Mouse (Mus musculus) heart, adult 9 months (tissue): ENCODE data around the gene Rasgrp4.
A peak's percentile ranks its signal among the peaks of the same experiment; 100 is the strongest.
"Not testable (repeated sequence)": the region's sequence is repeated elsewhere in the genome, so short reads cannot be mapped to it uniquely, and the experiment has no call there.

ENCODE experiments used
- DNase-seq, 2 experiments: peaks; one replicate each; pipeline ENCODE4 v3.0.0; 2022; ENCODE audit warnings: low spot score in 2 of 2

The Rasgrp4 gene

DNA sequence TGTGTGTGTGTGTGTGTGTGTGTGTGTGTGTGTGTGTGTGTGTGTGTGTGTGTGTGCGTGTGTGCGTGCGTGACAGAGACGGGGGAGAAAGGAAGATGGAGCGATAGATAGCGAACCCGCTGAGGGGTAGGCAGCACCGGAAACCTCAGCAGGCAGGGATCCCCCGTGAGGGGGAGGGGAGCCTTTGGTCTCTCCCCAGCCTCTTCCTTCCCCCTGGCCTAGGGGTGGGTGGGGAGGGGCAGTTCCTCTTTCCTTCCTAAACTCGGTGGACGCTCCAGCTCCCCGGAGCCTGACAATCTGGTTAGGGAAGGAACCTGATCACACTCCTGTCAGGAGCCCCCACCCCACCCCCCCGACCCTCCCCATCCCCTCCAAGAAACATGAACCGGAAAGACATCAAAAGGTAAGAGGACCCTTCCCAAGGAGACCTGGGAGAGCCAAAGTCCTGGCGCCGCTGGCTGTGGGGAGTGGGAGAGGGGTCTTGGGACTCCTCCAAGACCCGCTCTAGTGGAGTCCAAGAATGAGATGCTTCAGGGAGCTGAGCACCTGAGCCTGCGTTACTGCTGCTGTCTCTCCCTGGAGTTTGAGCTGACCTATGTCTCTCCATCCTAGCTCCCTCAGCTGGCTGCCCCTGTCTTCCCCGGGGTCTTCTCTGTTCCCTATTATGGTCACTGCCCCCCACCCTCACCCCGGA, at the start of gene Rasgrp4:
Gene Rasgrp4, plus strand, starts transcription at position 159 of the 694 bp plus-strand sequence.
- DNase-seq, result peak in 1 of 2 experiments; percentile 39

DNA sequence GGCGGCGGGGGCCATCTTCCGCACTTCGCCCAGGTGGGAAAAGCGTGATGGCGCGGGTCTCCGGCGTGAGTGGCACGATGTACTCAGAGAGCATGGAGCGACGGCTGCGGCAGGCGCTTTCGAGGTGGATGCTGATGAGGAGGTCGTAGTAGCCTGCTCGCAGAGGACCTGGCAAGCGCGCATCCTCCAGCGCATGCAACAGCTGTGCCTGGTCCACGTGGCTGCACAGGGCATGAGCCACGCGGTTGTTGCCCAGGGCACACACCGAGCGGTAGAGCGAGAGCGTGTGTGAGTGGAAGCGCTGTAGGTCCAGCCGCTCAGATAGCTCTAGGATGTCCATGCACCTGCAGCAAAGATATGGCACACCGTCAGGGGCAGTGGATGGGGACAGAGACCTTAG, 48.7 kb upstream of the Rasgrp4 start:
- DNase-seq, result no peak

DNA sequence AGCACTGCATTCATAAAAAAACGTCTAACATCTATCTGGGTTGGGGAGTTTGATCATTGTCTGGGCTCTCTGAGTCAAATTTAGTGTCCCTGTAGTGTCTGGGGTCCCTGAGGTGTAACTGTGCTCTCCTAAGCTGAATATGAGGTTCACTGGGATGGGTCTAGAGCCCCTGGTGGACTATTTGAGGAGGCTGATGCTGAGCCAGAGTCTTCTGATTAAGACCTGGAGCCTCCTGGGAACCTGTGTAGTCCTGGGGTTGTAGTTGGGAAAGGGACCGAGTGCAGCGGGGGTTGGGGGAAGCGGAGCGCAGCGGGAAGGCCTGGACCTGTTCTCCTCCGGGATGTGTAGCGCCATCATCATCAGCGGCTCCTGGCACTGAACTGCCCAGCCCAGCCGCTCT, 47.7 kb upstream of the Rasgrp4 start:
- DNase-seq, result no peak

DNA sequence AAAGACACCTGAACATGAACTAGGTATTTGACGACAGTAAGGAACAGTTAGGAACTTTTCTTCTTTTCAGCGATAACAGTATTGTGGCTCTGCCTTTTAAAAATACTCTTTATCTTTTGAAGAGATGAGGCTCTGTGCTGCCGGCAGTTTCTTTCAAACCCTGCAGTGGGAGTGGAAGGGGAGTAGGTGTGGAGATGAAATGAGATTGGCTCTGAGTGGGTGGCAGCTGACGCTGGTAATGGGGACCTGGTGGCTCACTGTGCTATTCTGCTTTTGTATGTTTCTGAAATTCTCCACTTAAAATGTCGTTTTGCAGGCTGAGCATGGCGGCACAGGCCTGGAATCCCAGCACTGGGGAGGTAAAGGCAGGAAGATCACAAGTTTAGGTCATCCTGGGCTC, 45.8 kb upstream of the Rasgrp4 start:
- no peak for DNase-seq

DNA sequence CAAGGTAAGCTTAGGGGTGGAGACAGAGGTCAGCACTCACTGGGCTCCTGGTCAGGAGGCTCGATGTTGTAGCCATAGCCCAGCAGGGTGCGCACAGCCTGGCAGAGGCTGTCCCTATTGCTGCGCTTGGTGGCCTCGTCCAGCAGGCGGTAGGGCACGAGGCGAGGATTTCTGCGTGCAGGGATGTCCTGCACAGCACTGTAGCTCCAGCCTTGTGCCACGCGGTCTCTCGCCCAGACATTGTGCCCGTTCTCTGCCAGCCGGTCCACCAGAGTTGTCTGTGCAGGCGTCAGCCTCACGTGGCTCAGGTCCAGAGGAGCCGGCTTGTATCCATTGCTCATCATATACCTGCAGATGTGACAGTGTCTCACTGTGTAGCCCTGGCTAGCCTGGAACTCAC, 37.5 kb upstream of the Rasgrp4 start:
- no peak for DNase-seq

DNA sequence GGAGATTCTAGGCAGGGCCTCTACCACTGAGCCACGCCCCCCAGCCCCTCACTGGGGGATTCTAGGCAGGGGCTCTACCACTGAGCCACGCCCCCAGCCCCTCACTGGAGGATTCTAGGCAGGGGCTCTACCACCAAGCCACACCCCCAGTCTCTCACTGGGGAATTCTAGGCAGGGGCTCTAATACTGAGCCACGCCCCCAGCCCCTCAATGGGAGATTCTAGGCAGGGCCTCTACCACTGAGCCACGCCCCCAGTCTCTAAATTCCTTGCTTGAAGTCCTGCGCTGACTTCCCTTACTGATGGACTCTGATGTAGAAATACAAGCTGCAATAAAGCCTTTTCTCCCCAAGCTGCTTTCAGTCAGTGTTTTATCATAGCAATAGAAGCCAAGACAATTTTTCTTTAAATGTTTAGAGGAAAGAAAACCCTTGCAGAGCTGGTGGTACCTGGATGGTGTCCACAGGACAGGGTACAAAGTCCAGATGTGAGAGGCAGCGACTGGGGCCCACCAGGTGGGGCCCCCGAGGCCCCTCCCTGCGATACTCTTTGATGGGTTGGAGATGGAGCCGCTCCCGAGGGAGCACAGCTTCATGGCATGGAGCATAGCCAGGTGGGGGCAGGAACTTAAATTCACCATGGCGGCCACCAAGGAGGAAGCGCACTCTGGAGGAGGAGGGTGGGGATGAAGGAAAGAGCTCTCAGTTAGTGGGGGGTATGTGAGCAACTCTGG, 33.2 kb upstream of the Rasgrp4 start:
- no peak for DNase-seq

DNA sequence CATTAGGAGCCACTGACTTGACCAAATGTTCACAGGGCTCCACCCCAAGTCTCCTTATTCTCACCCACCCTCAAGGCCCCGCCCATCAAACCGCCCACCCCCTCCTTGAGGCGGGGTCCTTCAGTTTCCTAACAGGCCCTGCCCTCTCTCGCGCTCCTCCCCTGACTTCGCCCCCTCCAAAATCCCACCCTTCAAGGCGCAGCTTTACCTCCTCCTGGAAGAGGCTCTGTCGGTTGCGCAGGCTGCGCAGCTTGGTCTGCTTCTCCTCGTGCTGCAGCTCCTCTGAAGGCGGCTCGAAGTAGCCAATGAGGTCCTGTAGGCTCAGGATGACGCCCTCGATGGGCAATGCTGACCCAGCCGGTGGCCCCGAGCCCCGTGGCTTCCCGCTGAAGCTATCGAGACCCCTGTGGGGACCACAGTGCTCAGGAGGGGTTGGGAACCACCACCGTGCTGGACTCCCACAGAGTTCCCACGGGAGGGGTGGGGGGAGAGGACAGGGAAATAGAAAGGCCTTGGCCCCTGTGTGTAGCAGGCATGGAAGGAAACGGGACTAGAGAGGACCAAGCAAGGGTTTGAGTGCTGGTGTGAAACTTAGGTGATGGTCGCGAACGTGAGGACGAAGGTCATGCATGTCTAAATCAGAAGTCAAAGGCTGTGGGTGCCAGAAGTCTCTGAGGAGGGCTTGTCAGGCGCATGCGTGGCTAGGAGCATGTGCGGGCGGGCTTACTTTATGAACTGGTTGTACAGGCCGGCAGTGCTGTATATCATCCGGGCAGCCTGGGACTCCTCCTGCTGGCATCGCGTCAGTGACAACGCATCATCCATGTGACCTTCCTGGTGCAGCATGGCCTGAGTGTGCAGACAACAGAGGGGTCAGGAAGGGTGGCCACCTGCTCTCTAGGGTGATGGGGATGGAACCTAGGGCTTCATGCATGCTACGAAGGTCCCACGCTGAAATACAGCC, 25.4 kb upstream of the Rasgrp4 start:
- peak; percentile 31 to 39 for DNase-seq

DNA sequence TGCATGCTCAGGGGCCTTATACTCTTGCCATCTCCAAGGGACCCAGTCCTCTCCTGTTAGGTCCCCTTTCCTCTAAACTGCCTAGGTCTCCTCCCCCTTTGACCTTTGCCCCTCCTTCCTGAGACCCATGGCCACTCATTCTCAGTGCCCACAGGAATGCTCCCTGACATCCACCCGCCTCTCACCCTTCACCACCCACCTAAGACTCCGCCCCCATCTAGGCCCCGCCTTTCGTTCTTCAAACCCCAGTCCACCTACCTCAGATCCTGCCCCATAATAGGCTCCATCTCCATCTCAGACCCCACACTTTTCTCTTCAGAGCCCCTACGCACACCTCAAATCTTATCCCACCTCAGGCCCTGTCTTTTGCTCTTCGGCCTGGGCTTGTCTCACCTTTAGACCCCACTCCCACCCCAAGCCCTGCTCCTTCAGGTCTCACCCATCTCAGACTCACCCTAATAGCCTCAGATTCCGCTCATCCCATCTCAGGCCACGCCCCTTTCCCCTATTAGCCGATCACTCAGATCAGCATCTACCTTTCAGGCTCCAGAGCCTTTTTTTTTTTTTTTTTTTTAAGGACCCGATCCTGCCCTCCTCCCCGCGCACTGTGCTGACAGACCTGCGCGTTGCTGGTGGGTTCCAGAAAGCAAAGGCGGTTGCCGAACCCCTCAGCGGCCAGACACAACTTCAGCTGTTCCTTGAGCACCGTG, 16.4 kb upstream of the Rasgrp4 start:
- DNase-seq, result no peak

DNA sequence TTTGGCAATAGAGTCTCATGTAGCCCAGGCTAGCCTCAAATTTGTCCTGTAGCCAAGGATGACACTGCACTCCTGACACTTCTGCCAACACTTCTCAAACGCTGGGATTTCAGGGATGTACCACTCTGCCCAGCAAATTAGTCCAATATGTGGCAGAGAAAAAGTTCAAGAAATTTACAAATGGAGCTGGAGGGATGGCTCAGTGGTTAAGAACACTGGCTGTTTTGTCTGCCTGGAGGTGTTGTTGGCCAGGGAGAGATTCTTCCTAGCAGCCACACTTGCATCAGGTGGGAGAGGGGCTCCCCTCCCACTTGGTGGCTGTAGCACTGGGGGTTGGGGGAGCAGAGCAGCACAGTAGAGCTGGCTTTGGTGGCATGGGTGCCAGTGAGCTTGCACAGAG, 15.1 kb upstream of the Rasgrp4 start:
- DNase-seq, result no peak

DNA sequence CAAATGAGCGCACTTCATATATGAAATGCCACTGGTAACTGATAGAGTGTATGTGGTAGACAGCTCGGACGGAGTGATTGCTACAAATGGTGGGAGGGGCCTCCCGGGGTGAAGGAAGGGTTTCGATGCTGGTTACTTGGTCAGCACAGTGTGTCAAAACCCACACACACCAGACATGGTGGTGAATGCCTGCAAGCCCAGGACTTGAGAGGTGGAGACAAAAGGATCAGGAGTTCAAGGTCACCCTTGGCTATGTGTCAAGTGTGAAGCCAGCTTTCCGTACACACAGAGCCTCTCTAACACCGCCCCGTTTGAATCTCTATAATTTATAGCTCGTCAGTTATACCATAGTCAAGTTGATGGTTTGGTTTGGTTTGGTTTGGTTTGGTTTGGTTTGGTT, 11.8 kb upstream of the Rasgrp4 start:
- no peak for DNase-seq

DNA sequence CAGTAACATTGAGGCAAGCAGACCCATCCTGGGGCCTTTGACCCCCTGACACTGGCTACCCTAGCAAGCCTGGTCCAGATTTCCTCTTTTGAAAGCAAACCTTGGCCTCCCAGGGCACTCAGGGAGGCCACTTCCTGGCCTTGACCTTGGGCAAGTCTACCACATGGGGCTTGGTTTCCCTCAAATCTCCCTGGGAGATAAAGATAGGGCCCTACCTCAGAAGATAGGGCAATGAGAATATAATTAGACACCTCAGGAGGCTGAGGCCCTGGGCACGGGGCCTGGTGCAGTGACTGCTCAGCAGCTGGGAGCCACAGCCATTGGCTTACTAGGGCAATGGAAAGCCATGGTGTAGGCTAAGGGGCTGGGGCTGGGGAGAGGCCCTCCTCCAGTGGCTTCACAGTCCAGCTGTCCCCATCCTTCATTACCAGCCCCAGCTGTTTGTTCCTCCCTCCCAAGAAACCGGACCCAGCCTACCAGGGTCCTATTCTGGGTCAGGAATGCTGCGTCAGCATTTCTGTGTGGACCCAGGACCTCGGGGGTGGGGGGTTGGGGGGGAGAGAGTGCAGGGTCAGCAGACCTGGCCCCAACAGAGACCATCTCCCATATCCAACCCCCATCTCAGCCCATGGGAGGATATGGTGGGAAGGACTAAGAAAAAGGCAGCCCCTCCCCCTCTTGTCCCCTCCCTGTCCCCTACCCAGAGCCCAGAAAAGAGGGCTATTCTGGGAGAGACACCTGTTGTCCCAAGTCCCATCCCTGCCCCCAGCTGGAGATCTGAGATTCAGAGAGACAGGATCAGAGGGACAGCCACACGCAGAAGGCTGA, 10.9 kb upstream of the Rasgrp4 start:
- no peak for DNase-seq

DNA sequence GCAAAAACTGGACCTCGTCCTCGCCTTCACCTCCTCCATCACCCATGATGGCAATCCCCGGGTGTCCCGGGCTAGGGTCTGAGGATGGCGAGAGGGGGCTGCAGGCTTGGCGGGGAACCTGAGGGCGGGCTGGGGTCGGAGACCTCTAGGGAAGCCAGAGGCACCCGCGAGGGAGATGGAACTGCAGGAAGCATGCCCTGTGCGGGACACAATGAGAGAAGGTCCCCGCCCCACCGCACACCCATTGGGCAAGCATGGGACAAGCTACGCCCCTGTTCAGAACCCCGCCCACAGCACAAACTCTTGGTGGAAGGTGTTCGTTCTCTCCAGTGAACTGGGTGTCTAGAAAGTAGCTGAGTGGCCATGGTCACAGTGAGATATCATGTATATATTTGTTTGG, 9.7 kb upstream of the Rasgrp4 start, which contains the start of gene Ryr1:
Gene Ryr1, minus strand, starts transcription at position 210 of the 400 bp plus-strand sequence.
- no peak for DNase-seq

DNA sequence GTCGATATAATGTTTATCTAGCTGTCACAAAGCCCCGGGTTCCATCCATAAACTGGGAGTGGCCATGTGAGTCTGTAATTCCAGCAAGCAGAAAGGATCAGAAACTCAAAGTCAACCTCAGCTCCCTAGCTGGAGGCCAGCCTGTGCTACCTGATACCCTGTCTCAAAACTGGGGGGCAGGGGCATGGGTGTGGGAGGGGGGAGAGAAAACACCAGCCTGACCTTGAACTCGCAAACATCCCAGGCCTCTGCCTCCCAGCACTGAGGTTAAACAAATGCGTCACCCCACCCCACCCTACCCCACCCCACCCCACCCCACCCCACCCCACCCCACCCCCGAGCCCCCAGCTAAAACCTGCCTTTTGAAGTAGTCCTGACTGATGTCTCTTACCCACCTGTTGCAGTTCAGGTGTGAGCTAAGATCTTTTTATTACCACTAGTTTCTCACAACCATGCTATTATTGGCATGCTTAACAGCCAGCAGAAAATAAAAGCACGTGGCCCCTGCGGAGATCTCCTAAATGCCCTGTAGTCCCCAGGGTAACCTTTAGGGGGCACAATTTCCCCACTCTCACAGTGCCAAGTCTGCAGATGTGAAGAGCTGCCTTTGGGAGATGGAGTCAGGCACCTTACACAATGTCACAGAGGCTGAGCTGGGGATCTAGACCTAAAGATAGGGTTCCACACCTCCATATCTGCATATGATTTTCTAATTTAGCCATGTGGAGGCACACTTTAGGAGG, 8.3 kb upstream of the Rasgrp4 start:
- DNase-seq, result peak; percentile 35 to 47

DNA sequence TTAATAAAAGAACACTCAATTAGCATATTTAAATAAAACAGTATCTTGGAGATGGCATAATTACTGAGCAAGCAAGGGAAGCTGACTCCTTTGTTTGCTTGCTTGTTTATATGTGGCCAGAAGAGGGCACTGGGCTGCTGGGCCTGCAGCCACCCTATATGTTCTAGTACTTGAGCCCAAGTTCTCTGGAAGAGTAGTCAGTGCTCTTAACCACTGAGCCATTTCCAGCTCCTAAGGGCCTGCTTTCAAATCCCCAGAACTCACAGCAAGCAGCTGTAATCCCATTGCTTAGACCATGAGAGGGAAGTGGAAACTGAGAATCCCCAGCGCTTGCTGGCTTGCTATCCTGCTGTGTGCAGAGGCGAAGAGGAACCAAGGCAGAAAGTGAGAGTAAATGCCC, 5.9 kb upstream of the Rasgrp4 start:
- DNase-seq, result no peak

DNA sequence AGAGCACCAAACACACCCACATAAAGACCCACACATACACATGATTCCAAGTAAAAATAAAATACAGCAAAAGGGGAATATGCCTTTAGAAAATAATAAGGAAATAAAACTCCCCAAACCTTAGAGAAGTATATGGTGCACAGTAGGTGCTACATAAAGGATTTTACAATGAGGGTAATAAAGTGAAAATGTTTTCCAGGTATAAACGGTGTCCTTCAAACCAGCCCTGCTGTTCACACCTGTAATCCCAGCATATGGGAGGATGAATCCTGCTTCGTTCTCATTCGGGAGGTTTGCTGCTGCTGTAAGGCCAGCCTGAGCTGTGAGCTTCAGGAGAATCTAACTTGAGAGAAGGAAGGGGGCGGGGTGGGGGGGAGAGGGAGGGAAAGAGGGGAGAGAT, 421 bp upstream of the Rasgrp4 start:
- DNase-seq, result no peak

DNA sequence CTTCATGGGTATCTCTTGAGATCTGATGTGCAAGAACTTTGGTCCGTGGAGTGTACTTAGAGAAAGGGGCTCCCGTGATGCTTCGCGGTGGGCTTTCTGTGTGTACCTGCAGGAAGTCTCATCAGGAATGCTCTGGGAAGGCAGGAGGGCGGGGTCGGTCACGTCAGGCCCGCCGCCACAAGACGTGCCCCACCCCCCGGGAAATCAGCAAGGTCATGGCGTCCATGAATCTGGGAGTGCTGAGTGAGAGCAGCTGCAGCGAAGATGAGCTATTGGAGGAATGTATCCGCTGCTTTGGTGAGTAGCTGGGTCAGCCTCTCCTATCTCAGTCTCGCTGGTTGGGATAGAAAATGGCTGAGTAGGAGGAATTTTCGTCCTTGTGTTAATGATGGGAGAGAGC, 2.8 kb downstream of the Rasgrp4 start:
- no peak for DNase-seq

DNA sequence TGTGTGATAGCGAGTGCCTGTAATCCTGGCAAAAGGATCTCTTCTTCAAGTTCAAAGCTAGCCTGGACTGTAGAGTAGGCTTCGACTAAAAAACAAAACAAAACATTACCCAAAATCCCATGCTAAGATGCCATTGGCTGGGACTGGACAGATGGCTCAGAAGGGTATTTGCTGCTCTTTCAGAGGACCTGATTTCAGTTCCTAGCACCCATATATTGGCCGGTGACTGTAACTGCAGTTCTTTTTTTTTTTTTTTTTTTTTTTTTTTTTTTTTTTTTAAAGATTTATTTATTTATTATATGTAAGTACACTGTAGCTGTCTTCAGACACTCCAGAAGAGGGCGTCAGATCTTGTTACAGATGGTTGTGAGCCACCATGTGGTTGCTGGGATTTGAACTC, 4.6 kb downstream of the Rasgrp4 start:
- not testable (repeated sequence) for DNase-seq

DNA sequence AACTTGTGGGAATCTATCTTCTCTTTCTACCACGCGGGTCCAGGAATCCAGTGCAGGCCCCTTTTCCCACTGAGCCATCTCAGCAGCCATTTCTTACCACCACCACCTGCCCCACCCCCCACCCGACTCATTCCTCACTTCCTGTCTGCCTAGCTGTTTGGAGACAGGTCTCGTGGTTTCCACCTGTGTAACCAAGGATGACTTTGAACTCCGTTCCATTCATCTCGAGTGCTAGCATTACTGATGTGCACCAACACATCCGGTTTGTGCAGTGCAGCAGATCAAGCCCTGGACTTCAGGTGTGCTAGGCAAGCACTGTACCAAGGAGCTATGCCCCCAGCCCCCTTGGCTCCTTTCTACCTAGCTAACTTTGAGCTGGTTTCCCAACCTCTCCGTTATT, 6.8 kb downstream of the Rasgrp4 start:
- DNase-seq, result no peak

DNA sequence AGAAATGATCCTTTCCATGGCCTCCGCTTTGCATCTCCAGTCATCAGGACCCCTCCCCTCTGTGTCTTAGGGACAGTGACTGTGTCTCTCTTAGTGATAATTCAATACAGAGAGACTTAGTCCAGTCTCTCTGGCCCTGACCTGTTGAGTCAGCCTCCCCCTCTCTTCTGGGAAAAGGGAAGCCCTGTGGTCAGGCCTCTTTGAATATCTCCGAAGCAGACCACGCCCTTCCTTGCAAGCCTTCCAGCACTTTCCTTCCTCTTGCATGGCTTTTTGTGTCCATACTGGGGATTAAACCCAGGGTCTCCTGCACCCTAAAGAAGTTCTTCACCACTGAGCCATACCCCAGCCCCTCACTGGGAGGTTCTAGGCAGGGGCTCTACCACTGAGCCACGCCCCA, 9.4 kb downstream of the Rasgrp4 start:
- no peak for DNase-seq
